In the genomic region with DNA sequence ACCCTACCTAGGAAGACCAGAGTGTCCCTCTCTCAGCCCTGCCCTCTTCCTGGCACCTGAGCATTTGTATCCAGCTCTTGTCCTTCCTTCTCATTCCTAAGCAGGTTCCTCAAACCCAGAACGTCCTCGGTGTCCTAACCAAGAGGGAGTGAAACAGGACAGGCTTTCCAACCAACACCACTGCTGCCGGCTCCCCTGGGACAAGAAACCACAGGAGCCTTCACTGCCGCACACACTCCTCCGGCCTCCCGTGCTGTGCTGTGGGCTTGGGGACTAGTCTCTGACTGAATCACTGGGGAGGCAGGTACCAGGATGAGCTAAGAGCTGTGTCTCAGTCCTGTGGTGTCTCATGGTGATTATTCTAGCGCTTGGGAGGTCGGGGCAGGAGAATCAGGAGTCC, we compare ENCODE assay signal across 18 mouse cellular contexts. TPM values are rescaled to one million over a fixed set of nuclear protein-coding genes. Genes with fewer than 3 reads are reported as not detected.
"Had no signal": no experiment of that assay in that cellular context is flagged by ENCODE, and none has a peak within 500 bp of the region (broad histone marks: within the 10 kb centered on the region; RNA-seq: fewer than 3 reads in every experiment).

No protein-coding gene starts in this region.

- H3K4me3 ChIP-seq: intestine, embryonic 15.5 days; layer of hippocampus, adult 2 months; liver, embryonic 15.5 days; midbrain, embryonic 12.5 days; stomach, embryonic 15.5 days had no signal

- H3K36me3 ChIP-seq: intestine, embryonic 15.5 days; liver, embryonic 15.5 days; midbrain, embryonic 12.5 days; stomach, embryonic 15.5 days had no signal

- H3K27ac ChIP-seq: intestine, embryonic 15.5 days; layer of hippocampus, adult 2 months; liver, embryonic 15.5 days; macrophage; midbrain, embryonic 12.5 days; stomach, embryonic 15.5 days had no signal

- ATAC-seq: intestine, embryonic 15.5 days had no signal

- DNase-seq: kidney, adult 18-20 months; kidney, postnatal 10 days; kidney, postnatal 4 days; left cerebral cortex, postnatal 4 days; lung, adult 2 months; lung, postnatal 14 days; retina, postnatal 1 day; right cerebral cortex, postnatal 4 days; spleen, adult 18-20 months; thymus, postnatal 14 days had no signal

- H3K4me1 ChIP-seq: liver, embryonic 15.5 days; midbrain, embryonic 12.5 days had no signal

- H3K9me3 ChIP-seq: intestine, embryonic 15.5 days; liver, embryonic 15.5 days; midbrain, embryonic 12.5 days; stomach, embryonic 15.5 days had no signal

- H3K27me3 ChIP-seq: intestine, embryonic 15.5 days; liver, embryonic 15.5 days; stomach, embryonic 15.5 days had no signal

- H3K9ac ChIP-seq: intestine, embryonic 15.5 days; liver, embryonic 15.5 days; midbrain, embryonic 12.5 days; stomach, embryonic 15.5 days had no signal

- H3K4me2 ChIP-seq: intestine, embryonic 15.5 days; liver, embryonic 11.5 days; liver, embryonic 15.5 days; midbrain, embryonic 12.5 days; stomach, embryonic 15.5 days had no signal

RNA-seq across cellular contexts. Expression of a gene that starts 27.4 kb away (rescaled TPM):
- polyA plus RNA-seq: liver, embryonic 11.5 days; liver, embryonic 15.5 days had no signal

RNA-seq across cellular contexts. Expression of a gene that starts 58.3 kb away (rescaled TPM):
- total RNA-seq: neutrophil, adult 5-6 weeks had no signal
